14 mouse cellular contexts compared by ENCODE assay signal in the genomic region with DNA sequence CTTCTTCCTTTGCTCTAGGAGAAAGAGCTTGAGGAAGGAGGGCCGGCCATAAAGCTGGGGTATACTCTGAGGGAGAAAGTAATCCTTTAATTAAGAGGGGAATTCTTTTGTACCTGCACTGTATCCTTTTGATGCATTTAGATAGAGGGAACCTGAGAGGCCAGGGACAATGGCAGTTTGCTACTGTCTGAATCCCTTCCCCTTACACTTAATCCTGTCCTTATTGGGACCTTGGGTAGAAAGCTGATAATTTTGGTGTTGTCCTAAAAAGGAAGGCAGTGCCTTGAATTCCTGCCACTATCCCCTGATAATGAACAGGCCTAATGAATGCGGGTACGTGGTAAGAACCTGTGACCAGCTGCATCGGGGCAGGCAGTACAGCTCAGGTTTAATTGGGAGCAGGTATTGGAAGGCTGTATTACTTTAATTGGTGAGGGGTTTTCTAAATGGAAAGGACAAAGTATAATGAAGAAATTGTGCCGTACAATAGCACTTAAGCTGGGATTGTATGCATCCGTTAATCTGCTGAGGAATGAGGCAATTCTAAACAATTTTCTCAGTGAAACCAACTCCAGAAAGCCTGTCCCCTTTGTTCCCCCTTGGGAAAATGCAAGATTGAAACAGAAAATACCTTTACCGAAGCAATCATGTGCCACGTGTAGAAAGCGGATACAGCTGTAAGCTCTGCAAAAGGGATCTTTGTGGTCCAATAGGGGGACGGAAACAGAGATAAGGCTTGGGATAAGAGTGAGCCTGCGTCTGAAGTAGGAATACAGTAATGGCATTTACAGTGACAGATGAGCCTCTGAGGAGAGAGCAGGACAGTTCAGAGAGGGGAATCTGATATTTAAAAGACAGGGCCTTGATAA.
DNase-seq lines count a peak whose midpoint lies in the region; ATAC-seq and TF ChIP-seq lines count a peak whose summit lies in the region.
"Had no signal": no experiment of that assay in that cellular context is flagged by ENCODE, and none has a peak within 500 bp of the region (broad histone marks: within the 10 kb centered on the region; RNA-seq: fewer than 3 reads in every experiment).

No protein-coding gene starts in this region.

- WGBS in heart, embryonic 14.5 days, result 24% methylated on average over 11 of the region's 11 CpGs
- 51% methylated on average over 11 of the region's 11 CpGs for WGBS in neural tube, embryonic 14.5 days
- 56% methylated on average over 11 of the region's 11 CpGs for WGBS in neural tube, embryonic 15.5 days
- 8% methylated on average over 11 of the region's 11 CpGs for WGBS in forebrain, postnatal 0 days
- WGBS in midbrain, embryonic 16.5 days, result 14% methylated on average over 11 of the region's 11 CpGs

- no peak overlapping the region for H3K9ac ChIP-seq in heart, embryonic 14.5 days (ENCODE audit: low read length)
- H3K9ac ChIP-seq in neural tube, embryonic 14.5 days (replicated peaks; ENCODE audit: low read depth, low read length), result no peak overlapping the region
- no peak overlapping the region for H3K9ac ChIP-seq in neural tube, embryonic 15.5 days (replicated peaks)
- H3K9ac ChIP-seq in forebrain, postnatal 0 days, result 0 out of 2 replicates have a peak overlapping the region, but pooled peaks have one; percentile 10
- no peak overlapping the region; the same call in 1 of the 2 replicates for H3K9ac ChIP-seq in midbrain, embryonic 16.5 days (ENCODE audit: low read depth, low read length)
- H3K9ac ChIP-seq: embryonic facial prominence, embryonic 15.5 days had no signal

- no peak overlapping the region for H3K4me3 ChIP-seq in heart, embryonic 14.5 days (ENCODE audit: control insufficient read depth in 1 of 2, insufficient read depth in 1 of 2, low read depth in 1 of 2, low read length in 2 of 2)
- H3K4me3 ChIP-seq in neural tube, embryonic 14.5 days (ENCODE audit: low read depth, low read length), result no peak overlapping the region
- H3K4me3 ChIP-seq in neural tube, embryonic 15.5 days (replicated peaks), result no peak overlapping the region
- no peak overlapping the region for H3K4me3 ChIP-seq in forebrain, postnatal 0 days (ENCODE audit: low read depth, low read length)
- H3K4me3 ChIP-seq in midbrain, embryonic 16.5 days (ENCODE audit: low read depth, low read length), result no peak overlapping the region
- H3K4me3 ChIP-seq: embryonic facial prominence, embryonic 15.5 days had no signal

- H3K4me2 ChIP-seq in heart, embryonic 14.5 days (ENCODE audit: low read length), result peak overlapping the region; percentile 48
- H3K4me2 ChIP-seq in neural tube, embryonic 14.5 days (ENCODE audit: low read depth, low read length), result no peak overlapping the region
- H3K4me2 ChIP-seq in neural tube, embryonic 15.5 days, result no peak overlapping the region
- peak overlapping the region; percentile 31 for H3K4me2 ChIP-seq in forebrain, postnatal 0 days (ENCODE audit: low read depth)
- peak overlapping the region; percentile 28 for H3K4me2 ChIP-seq in midbrain, embryonic 16.5 days (ENCODE audit: low read length)
- H3K4me2 ChIP-seq: embryonic facial prominence, embryonic 15.5 days had no signal

- intact Hi-C loops in heart, postnatal 10 days (cut with DNase I), result no loop called here
- intact Hi-C loops in left cerebral cortex, postnatal 36 days (cut with DNase I), result no loop called here
- intact Hi-C loops in left cerebral cortex, postnatal 10 days (cut with DNase I), result no loop called here

- no peak overlapping the region for H3K27ac ChIP-seq in heart, embryonic 14.5 days (replicated peaks in 1 of 2; ENCODE audit: control insufficient read depth in 1 of 2, insufficient read depth in 1 of 2, low read depth in 2 of 2, low read length in 2 of 2)
- H3K27ac ChIP-seq in neural tube, embryonic 14.5 days (ENCODE audit: low read depth, low read length), result no peak overlapping the region
- H3K27ac ChIP-seq in neural tube, embryonic 15.5 days (replicated peaks), result no peak overlapping the region
- H3K27ac ChIP-seq in forebrain, postnatal 0 days (ENCODE audit: low read depth, low read length), result no peak overlapping the region
- no peak overlapping the region for H3K27ac ChIP-seq in midbrain, embryonic 16.5 days (ENCODE audit: low read length)
- H3K27ac ChIP-seq: embryonic facial prominence, embryonic 15.5 days; kidney, postnatal 0 days had no signal

- no peaks in the 10 kb centered on the region for H3K27me3 ChIP-seq in heart, embryonic 14.5 days (ENCODE audit: control insufficient read depth, insufficient read depth, low read length)
- H3K27me3 ChIP-seq in neural tube, embryonic 14.5 days (ENCODE audit: control insufficient read depth, insufficient read depth, low read length), result no peaks in the 10 kb centered on the region
- H3K27me3 ChIP-seq in neural tube, embryonic 15.5 days (replicated peaks), result no peaks in the 10 kb centered on the region
- H3K27me3 ChIP-seq in forebrain, postnatal 0 days (ENCODE audit: insufficient read depth, low read length), result no peaks in the 10 kb centered on the region
- no peaks in the 10 kb centered on the region for H3K27me3 ChIP-seq in midbrain, embryonic 16.5 days (ENCODE audit: control insufficient read depth, insufficient read depth, low read depth, low read length)
- H3K27me3 ChIP-seq: embryonic facial prominence, embryonic 15.5 days had no signal

- H3K4me1 ChIP-seq in heart, embryonic 14.5 days (ENCODE audit: control insufficient read depth in 2 of 2, insufficient read depth in 2 of 2, low read length in 2 of 2), result no peaks in the 10 kb centered on the region; a peak in 1 of 4 replicates
- H3K4me1 ChIP-seq in neural tube, embryonic 14.5 days (ENCODE audit: control insufficient read depth, insufficient read depth, low read length), result no peaks in the 10 kb centered on the region
- 0 out of 2 replicates have a peak, but pooled peaks cover 6% of the 10 kb centered on the region for H3K4me1 ChIP-seq in neural tube, embryonic 15.5 days
- H3K4me1 ChIP-seq in forebrain, postnatal 0 days (ENCODE audit: insufficient read depth), result peaks cover 6% of the 10 kb centered on the region; the same call in 1 of the 2 replicates
- peaks cover 10% of the 10 kb centered on the region for H3K4me1 ChIP-seq in midbrain, embryonic 16.5 days (ENCODE audit: control insufficient read depth, insufficient read depth, low read length)

- no peak for ATAC-seq in heart, embryonic 14.5 days (ENCODE audit: insufficient number of reproducible peaks, insufficient read depth, low FRiP score, low read depth)
- peak; percentile 34; the same call in 1 of the 2 replicates for ATAC-seq in neural tube, embryonic 14.5 days (ENCODE audit: low read depth)
- ATAC-seq in neural tube, embryonic 15.5 days (ENCODE audit: low FRiP score), result no peak
- ATAC-seq in forebrain, postnatal 0 days, result peak; percentile 42; the same call in 1 of the 2 replicates
- ATAC-seq in midbrain, embryonic 16.5 days, result peak; percentile 51; the same call in 1 of the 2 replicates
- ATAC-seq: lung, postnatal 0 days had no signal

- H3K36me3 ChIP-seq in heart, embryonic 14.5 days (ENCODE audit: control insufficient read depth, insufficient read depth, low read length), result no peaks in the 10 kb centered on the region
- no peaks in the 10 kb centered on the region for H3K36me3 ChIP-seq in neural tube, embryonic 14.5 days (ENCODE audit: control insufficient read depth, insufficient read depth, low read length)
- no peaks in the 10 kb centered on the region for H3K36me3 ChIP-seq in neural tube, embryonic 15.5 days
- no peaks in the 10 kb centered on the region for H3K36me3 ChIP-seq in forebrain, postnatal 0 days (ENCODE audit: insufficient read depth)
- no peaks in the 10 kb centered on the region for H3K36me3 ChIP-seq in midbrain, embryonic 16.5 days (ENCODE audit: control insufficient read depth, insufficient read depth, low read length)
- H3K36me3 ChIP-seq: embryonic facial prominence, embryonic 15.5 days had no signal

- DNase-seq in heart, postnatal 10 days, result no peak
- peak; percentile 49 for DNase-seq in forebrain, postnatal 0 days
- DNase-seq in left cerebral cortex, postnatal 36 days (ENCODE audit: low spot score in 2 of 2), result no peak
- no peak for DNase-seq in left cerebral cortex, postnatal 10 days (ENCODE audit: extremely low spot score in 1 of 2, low spot score in 2 of 2)
- DNase-seq: adrenal gland, adult 2 months; gastrocnemius, postnatal 14 days; right cerebral cortex, adult 18-20 months had no signal

- no peaks in the 10 kb centered on the region for H3K9me3 ChIP-seq in heart, embryonic 14.5 days (ENCODE audit: control insufficient read depth, low read length)
- H3K9me3 ChIP-seq in neural tube, embryonic 14.5 days (ENCODE audit: control insufficient read depth, low read length), result no peaks in the 10 kb centered on the region
- H3K9me3 ChIP-seq in neural tube, embryonic 15.5 days (replicated peaks), result no peaks in the 10 kb centered on the region
- no peaks in the 10 kb centered on the region for H3K9me3 ChIP-seq in forebrain, postnatal 0 days (ENCODE audit: low read length)
- no peaks in the 10 kb centered on the region for H3K9me3 ChIP-seq in midbrain, embryonic 16.5 days (replicated peaks; ENCODE audit: control insufficient read depth, low read length, poor library complexity, severe bottlenecking)
- H3K9me3 ChIP-seq: embryonic facial prominence, embryonic 15.5 days had no signal

- TF ChIP-seq CTCF in forebrain, postnatal 0 days (IDR thresholded peaks at IDR 0.05; ENCODE audit: low read depth), result no peak

Comparison
In these comparisons a context has a peak if more than half of its experiments do, and no peak if none do; other contexts are left out.
1. ATAC-seq: peak in neural tube, embryonic 14.5 days (single experiment), forebrain, postnatal 0 days (single experiment) and midbrain, embryonic 16.5 days (single experiment); none in heart, embryonic 14.5 days (single experiment) and neural tube, embryonic 15.5 days (single experiment).
2. H3K4me2 ChIP-seq: peak in heart, embryonic 14.5 days (single experiment), forebrain, postnatal 0 days (single experiment) and midbrain, embryonic 16.5 days (single experiment); none in neural tube, embryonic 14.5 days (single experiment) and neural tube, embryonic 15.5 days (single experiment).